Mouse (Mus musculus) liver, embryonic 14.5 days (tissue): Measurements from ENCODE around the gene Rad51b.

Experiments
- CTCF ChIP-seq: IDR thresholded peaks from 2 replicates; pipeline ENCODE4 v1.5.1; 2016; ENCODE audit warnings: antibody characterized with exemption, low read depth, control low read depth
- EP300 ChIP-seq: IDR thresholded peaks from 2 replicates; pipeline ENCODE4 v1.6.1; 2016; ENCODE audit warnings: antibody characterized with exemption, low read depth

DNA sequence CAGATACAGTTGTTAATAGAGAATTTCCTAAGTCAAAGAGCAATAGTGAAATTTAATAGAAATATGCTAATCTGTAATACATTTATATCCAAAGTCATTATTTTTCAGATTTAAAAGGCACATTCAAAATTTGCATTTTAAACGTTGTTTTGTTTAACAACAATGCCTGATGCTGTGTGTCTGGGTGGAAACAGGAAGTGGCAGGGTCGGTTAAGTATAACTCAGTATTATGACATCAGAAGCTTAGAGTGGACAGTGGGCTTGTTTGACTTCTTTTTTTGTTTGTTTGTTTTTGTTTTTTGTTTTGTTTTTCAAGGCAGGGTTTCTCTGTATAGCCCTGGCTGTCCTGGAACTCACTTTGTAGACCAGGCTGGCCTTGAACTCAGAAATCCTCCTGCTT lies 147.6 kb downstream of the Rad51b start:
- TF ChIP-seq CTCF (no peak), EP300 (no peak)
